Mouse (Mus musculus): ENCODE results near the gene Cep89.

DNA sequence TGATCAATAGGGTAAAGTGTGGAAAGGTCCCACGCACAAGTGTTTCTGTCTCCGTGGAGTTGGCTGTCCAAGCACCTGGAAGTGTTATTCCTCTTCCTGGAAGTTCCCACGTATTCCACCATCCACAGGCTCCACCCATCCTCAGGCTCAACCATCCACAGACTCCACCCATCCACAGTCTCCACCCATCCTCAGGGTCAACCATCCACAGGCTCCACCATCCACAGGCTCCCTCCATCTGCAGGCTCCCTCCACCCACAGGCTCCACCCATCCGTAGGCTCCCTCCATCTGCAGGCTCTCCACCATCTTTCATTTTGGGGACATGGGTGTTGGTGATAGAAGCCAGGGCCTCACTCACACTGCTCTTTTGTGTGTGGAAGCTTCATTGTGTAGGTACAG lies 4.3 kb downstream of the Cep89 start:
- TF ChIP-seq GATA1 (IDR thresholded peaks at IDR 0.05; ENCODE audit: low read length) (no peak), TAL1 (IDR thresholded peaks at IDR 0.05; ENCODE audit: low read length) (no peak)
